9 mouse cellular contexts compared by ENCODE assay signal in the genomic region with DNA sequence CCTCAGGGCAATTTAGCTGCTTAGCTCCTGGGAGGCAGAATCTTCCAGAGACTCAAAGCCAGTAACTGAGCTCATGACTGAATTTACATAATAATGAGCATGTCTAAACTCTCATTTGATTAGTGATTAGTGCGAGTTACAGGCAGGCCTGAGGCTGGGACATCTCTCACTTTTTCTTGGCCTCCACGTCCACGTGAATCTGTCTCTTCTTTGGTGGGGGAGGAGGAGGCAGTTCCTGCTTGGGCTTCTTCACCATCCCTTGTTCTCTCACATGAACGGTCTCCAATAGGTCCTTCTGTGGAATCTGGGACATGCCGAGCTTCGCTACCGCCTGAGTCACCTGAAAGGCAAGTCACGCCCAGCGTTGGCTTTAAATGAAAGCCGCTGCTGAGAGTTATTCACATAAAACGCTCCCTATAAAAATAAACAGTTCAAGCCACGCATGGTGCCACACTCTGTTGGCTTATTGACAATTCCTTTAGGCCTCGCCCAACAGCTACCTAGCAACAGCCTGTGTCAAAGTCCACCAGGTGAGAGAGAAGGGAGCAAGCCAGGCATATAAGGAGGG.
DNase-seq lines count a peak whose midpoint lies in the region; ATAC-seq and TF ChIP-seq lines count a peak whose summit lies in the region.
"Had no signal": no experiment of that assay in that cellular context is flagged by ENCODE, and none has a peak within 500 bp of the region (broad histone marks: within the 10 kb centered on the region; RNA-seq: fewer than 3 reads in every experiment).

No protein-coding gene starts in this region.

- no peak overlapping the region for H3K9ac ChIP-seq in liver, adult 2 months (ENCODE audit: low read depth, low read length)
- no peak overlapping the region for H3K9ac ChIP-seq in liver, embryonic 11.5 days (ENCODE audit: low read depth, low read length)
- no peak overlapping the region for H3K9ac ChIP-seq in hindbrain, embryonic 12.5 days
- no peak overlapping the region for H3K9ac ChIP-seq in stomach, embryonic 15.5 days

- WGBS in liver, adult 2 months: 54% methylated on average over 13 of the region's 13 CpGs
- WGBS in liver, embryonic 11.5 days: 80% methylated on average over 13 of the region's 13 CpGs
- 46% methylated on average over 13 of the region's 13 CpGs for WGBS in hindbrain, embryonic 12.5 days
- WGBS in stomach, embryonic 15.5 days: 61% methylated on average over 13 of the region's 13 CpGs

- TF ChIP-seq POLR2A in liver, adult 2 months (IDR thresholded peaks at IDR 0.05; ENCODE audit: extremely low read depth, insufficient read depth, low read length): no peak

- H3K9me3 ChIP-seq in liver, embryonic 11.5 days (ENCODE audit: control insufficient read depth, low read length): no peaks in the 10 kb centered on the region
- H3K9me3 ChIP-seq in hindbrain, embryonic 12.5 days (replicated peaks): no peaks in the 10 kb centered on the region
- H3K9me3 ChIP-seq in stomach, embryonic 15.5 days: no peaks in the 10 kb centered on the region

- DNase-seq in liver, adult 2 months (ENCODE audit: extremely low read depth, low read depth, low spot score): peak; percentile 58
- DNase-seq in liver, embryonic 11.5 days (ENCODE audit: low spot score): no peak
- DNase-seq in lung, adult 18-20 months: peak; percentile 74 to 86
- no peak for DNase-seq in testis, postnatal 10 days (ENCODE audit: low spot score)
- no peak for DNase-seq in layer of hippocampus, postnatal 25 days (ENCODE audit: extremely low spot score in 1 of 2, low spot score in 1 of 2)
- no peak for DNase-seq in ovary, adult 18-20 months (ENCODE audit: low spot score)

- H3K4me3 ChIP-seq in liver, adult 2 months (ENCODE audit: insufficient read depth, low read depth, low read length): no peak overlapping the region
- no peak overlapping the region for H3K4me3 ChIP-seq in liver, embryonic 11.5 days (ENCODE audit: low read depth, low read length)
- no peak overlapping the region for H3K4me3 ChIP-seq in hindbrain, embryonic 12.5 days
- no peak overlapping the region for H3K4me3 ChIP-seq in stomach, embryonic 15.5 days (replicated peaks)
- H3K4me3 ChIP-seq: myocyte had no signal

- H3K4me1 ChIP-seq in liver, adult 2 months (ENCODE audit: control insufficient read depth, insufficient read depth, low read length): no peaks in the 10 kb centered on the region
- no peaks in the 10 kb centered on the region; the same call in none of the 2 replicates for H3K4me1 ChIP-seq in liver, embryonic 11.5 days (replicated peaks; ENCODE audit: control insufficient read depth, insufficient read depth, low read length)
- peaks cover 19% of the 10 kb centered on the region for H3K4me1 ChIP-seq in hindbrain, embryonic 12.5 days
- H3K4me1 ChIP-seq in stomach, embryonic 15.5 days: 0 out of 2 replicates have a peak, but pooled peaks cover 2% of the 10 kb centered on the region

- H3K27me3 ChIP-seq in liver, adult 2 months (ENCODE audit: control insufficient read depth, insufficient read depth, low read length): no peaks in the 10 kb centered on the region
- no peaks in the 10 kb centered on the region for H3K27me3 ChIP-seq in liver, embryonic 11.5 days (replicated peaks; ENCODE audit: control insufficient read depth, insufficient read depth, low read length)
- no peaks in the 10 kb centered on the region for H3K27me3 ChIP-seq in hindbrain, embryonic 12.5 days
- no peaks in the 10 kb centered on the region for H3K27me3 ChIP-seq in stomach, embryonic 15.5 days (replicated peaks)

- no peak for TF ChIP-seq CTCF in liver, adult 2 months (IDR thresholded peaks at IDR 0.05; ENCODE audit: low read depth, low read length)

- no peak overlapping the region for H3K4me2 ChIP-seq in liver, embryonic 11.5 days
- H3K4me2 ChIP-seq in hindbrain, embryonic 12.5 days (replicated peaks): no peak overlapping the region
- no peak overlapping the region for H3K4me2 ChIP-seq in stomach, embryonic 15.5 days

- H3K36me3 ChIP-seq in liver, adult 2 months (ENCODE audit: control insufficient read depth, insufficient read depth, low read length): peaks cover 21% of the 10 kb centered on the region; the same call in 1 of the 2 replicates
- peaks cover 3% of the 10 kb centered on the region; the same call in 1 of the 2 replicates for H3K36me3 ChIP-seq in liver, embryonic 11.5 days (ENCODE audit: control insufficient read depth, insufficient read depth, low read length)
- no peaks in the 10 kb centered on the region for H3K36me3 ChIP-seq in hindbrain, embryonic 12.5 days
- peaks cover 11% of the 10 kb centered on the region; the same call in 1 of the 2 replicates for H3K36me3 ChIP-seq in stomach, embryonic 15.5 days

- no peaks in the 10 kb centered on the region for H3K79me2 ChIP-seq in liver, adult 2 months (ENCODE audit: control insufficient read depth, insufficient read depth, low read length)

- no peak for ATAC-seq in liver, embryonic 11.5 days (replicated peaks; ENCODE audit: low FRiP score)
- peak; percentile 60 for ATAC-seq in hindbrain, embryonic 12.5 days (ENCODE audit: low FRiP score)
- peak; percentile 88 for ATAC-seq in stomach, embryonic 15.5 days (ENCODE audit: insufficient read depth, low FRiP score, low read depth)

- no peak overlapping the region for H3K27ac ChIP-seq in liver, adult 2 months (replicated peaks; ENCODE audit: insufficient read depth, low read depth, low read length)
- no peak overlapping the region for H3K27ac ChIP-seq in liver, embryonic 11.5 days (ENCODE audit: low read depth, low read length)
- 0 out of 2 replicates have a peak overlapping the region, but pooled peaks have one; percentile 26 for H3K27ac ChIP-seq in hindbrain, embryonic 12.5 days
- H3K27ac ChIP-seq in stomach, embryonic 15.5 days: peak overlapping the region; percentile 35

Comparison
In these comparisons a context has a peak if more than half of its experiments do, and no peak if none do; other contexts are left out.
1. DNase-seq: peak in liver, adult 2 months (single experiment) and lung, adult 18-20 months (2 of 2); none in liver, embryonic 11.5 days (single experiment), testis, postnatal 10 days (single experiment), layer of hippocampus, postnatal 25 days (0 of 2) and ovary, adult 18-20 months (single experiment).
2. H3K27ac ChIP-seq: peak in hindbrain, embryonic 12.5 days (single experiment) and stomach, embryonic 15.5 days (single experiment); none in liver, adult 2 months (single experiment) and liver, embryonic 11.5 days (single experiment).